15 mouse cellular contexts compared by ENCODE assay signal in the genomic region with DNA sequence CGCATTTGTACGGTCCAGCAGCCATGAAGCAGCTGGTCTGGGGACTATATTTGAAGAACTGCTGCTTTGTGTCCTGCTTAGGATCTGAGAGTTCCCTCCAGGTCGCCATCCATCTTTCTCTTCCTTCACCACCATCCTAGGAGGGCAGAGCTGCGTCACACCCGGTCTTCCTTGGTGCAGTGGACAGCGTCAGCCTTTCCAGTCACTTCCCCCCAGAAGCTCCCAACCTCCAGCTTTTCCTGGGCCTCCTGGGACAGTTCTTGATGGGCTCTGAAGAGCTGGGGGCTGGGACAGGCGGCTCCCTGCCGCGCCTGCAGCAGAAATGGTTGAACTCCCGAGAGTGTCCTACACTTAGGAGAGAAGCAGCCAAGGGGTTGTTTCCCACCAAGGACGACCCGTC. TPM values are rescaled to one million over a fixed set of nuclear protein-coding genes. Genes with fewer than 3 reads are reported as not detected.
A peak's percentile ranks its signal among the peaks of the same experiment; 100 is the strongest.
DNase-seq lines count a peak whose midpoint lies in the region; ATAC-seq and TF ChIP-seq lines count a peak whose summit lies in the region.
"Had no signal": no experiment of that assay in that cellular context is flagged by ENCODE, and none has a peak within 500 bp of the region (broad histone marks: within the 10 kb centered on the region; RNA-seq: fewer than 3 reads in every experiment).

No protein-coding gene starts in this region.

- H3K79me2 ChIP-seq in liver, adult 2 months (ENCODE audit: control insufficient read depth, insufficient read depth, low read length) = no peaks in the 10 kb centered on the region

- H3K9ac ChIP-seq in liver, adult 2 months (ENCODE audit: low read depth, low read length) = no peak overlapping the region
- H3K9ac ChIP-seq in liver, embryonic 13.5 days = no peak overlapping the region
- H3K9ac ChIP-seq: hindbrain, embryonic 12.5 days; limb, embryonic 12.5 days; neural tube, embryonic 15.5 days had no signal

- no peaks in the 10 kb centered on the region for H3K9me3 ChIP-seq in liver, embryonic 13.5 days (replicated peaks)

- TF ChIP-seq CTCF in liver, adult 2 months (IDR thresholded peaks at IDR 0.05; ENCODE audit: low read depth, low read length) = no peak
- TF ChIP-seq CTCF in bone marrow, adult 2 months (IDR thresholded peaks at IDR 0.05; ENCODE audit: control insufficient read depth, insufficient read depth, low read length) = no peak
- TF ChIP-seq CTCF in small intestine, adult 2 months (IDR thresholded peaks at IDR 0.05; ENCODE audit: extremely low read depth, insufficient read length, insufficient replicate concordance, low read depth, low read length) = no peak

- TF ChIP-seq POLR2A in liver, adult 2 months (IDR thresholded peaks at IDR 0.05; ENCODE audit: extremely low read depth, insufficient read depth, low read length) = no peak
- no peak for TF ChIP-seq POLR2A in bone marrow, adult 2 months (IDR thresholded peaks at IDR 0.05; ENCODE audit: borderline replicate concordance, control insufficient read depth, low read depth, low read length)
- no peak for TF ChIP-seq POLR2A in small intestine, adult 2 months (IDR thresholded peaks at IDR 0.05; ENCODE audit: low read depth, low read length)

- ATAC-seq in liver, embryonic 13.5 days (ENCODE audit: low read depth) = no peak
- ATAC-seq: lung, postnatal 0 days; Patski had no signal

- WGBS in liver, adult 2 months = 88% methylated on average over 12 of the region's 12 CpGs
- whole genome bisulfite sequencing in bone marrow, adult 2 months = 3% methylated on average over 12 of the region's 12 CpGs
- WGBS in liver, embryonic 13.5 days (ENCODE audit: insufficient replicate concordance) = 30% methylated on average over 12 of the region's 12 CpGs
- WGBS in small intestine, adult 2 months = 29% methylated on average over 10 of the region's 12 CpGs

- no peak for DNase-seq in liver, adult 2 months (ENCODE audit: extremely low read depth, low read depth, low spot score)
- DNase-seq in liver = no peak
- DNase-seq in liver, embryonic 13.5 days = no peak
- no peak for DNase-seq in B cell, adult 2 months
- no peak for DNase-seq in right cerebral cortex, postnatal 25 days
- DNase-seq: kidney, adult 8-10 months; layer of hippocampus, postnatal 36 days had no signal

- H3K36me3 ChIP-seq in liver, adult 2 months (ENCODE audit: control insufficient read depth, insufficient read depth, low read length) = no peaks in the 10 kb centered on the region
- H3K36me3 ChIP-seq in liver, embryonic 13.5 days = no peaks in the 10 kb centered on the region
- H3K36me3 ChIP-seq in small intestine, adult 2 months (ENCODE audit: control insufficient read depth, insufficient read depth, low read length) = peaks cover 14% of the 10 kb centered on the region; the same call in 1 of the 2 replicates
- H3K36me3 ChIP-seq: hindbrain, embryonic 12.5 days; limb, embryonic 12.5 days; midbrain, embryonic 10.5 days had no signal

- no peaks in the 10 kb centered on the region for H3K4me1 ChIP-seq in liver, adult 2 months (ENCODE audit: control insufficient read depth, insufficient read depth, low read length)
- peaks cover 7% of the 10 kb centered on the region; the same call in 1 of the 2 replicates for H3K4me1 ChIP-seq in bone marrow, adult 2 months (ENCODE audit: control insufficient read depth, insufficient read depth, low read length)
- peaks cover 13% of the 10 kb centered on the region for H3K4me1 ChIP-seq in liver, embryonic 13.5 days (replicated peaks)
- H3K4me1 ChIP-seq in small intestine, adult 2 months (ENCODE audit: control insufficient read depth, insufficient read depth, insufficient read length, low read length) = peaks cover 32% of the 10 kb centered on the region

- H3K27ac ChIP-seq in liver, adult 2 months (replicated peaks; ENCODE audit: insufficient read depth, low read depth, low read length) = peak overlapping the region; percentile 51; the same call in 1 of the 2 replicates
- peak overlapping the region; percentile 88 for H3K27ac ChIP-seq in bone marrow, adult 2 months (ENCODE audit: control insufficient read depth, insufficient read depth, low read depth, low read length, poor library complexity)
- peak overlapping the region; percentile 58; the same call in 1 of the 2 replicates for H3K27ac ChIP-seq in liver, embryonic 13.5 days
- peak overlapping the region; percentile 98 for H3K27ac ChIP-seq in small intestine, adult 2 months (ENCODE audit: insufficient read depth, low read depth, low read length)
- H3K27ac ChIP-seq: hindbrain, embryonic 12.5 days; limb, embryonic 12.5 days; midbrain, embryonic 10.5 days; neural tube, embryonic 15.5 days had no signal

- H3K4me2 ChIP-seq in liver, embryonic 13.5 days = no peak overlapping the region
- H3K4me2 ChIP-seq: hindbrain, embryonic 12.5 days; limb, embryonic 12.5 days; neural tube, embryonic 15.5 days had no signal

- H3K4me3 ChIP-seq in liver, adult 2 months (ENCODE audit: insufficient read depth, low read depth, low read length) = no peak overlapping the region
- H3K4me3 ChIP-seq in bone marrow, adult 2 months (replicated peaks; ENCODE audit: control insufficient read depth, low read depth, low read length) = peak overlapping the region; percentile 12
- no peak overlapping the region for H3K4me3 ChIP-seq in liver, embryonic 13.5 days (replicated peaks)
- peak overlapping the region; percentile 35 for H3K4me3 ChIP-seq in small intestine, adult 2 months (ENCODE audit: low read depth, low read length)
- H3K4me3 ChIP-seq: hindbrain, embryonic 12.5 days; limb, embryonic 12.5 days; midbrain, embryonic 10.5 days; neural tube, embryonic 15.5 days had no signal

- H3K27me3 ChIP-seq in liver, adult 2 months (ENCODE audit: control insufficient read depth, insufficient read depth, low read length) = no peaks in the 10 kb centered on the region
- H3K27me3 ChIP-seq in liver, embryonic 13.5 days = no peaks in the 10 kb centered on the region
- H3K27me3 ChIP-seq in small intestine, adult 2 months (ENCODE audit: control insufficient read depth, insufficient read depth, low read length) = no peaks in the 10 kb centered on the region
- H3K27me3 ChIP-seq: hindbrain, embryonic 12.5 days; limb, embryonic 12.5 days; neural tube, embryonic 15.5 days; Patski had no signal

RNA-seq across cellular contexts. Expression of a gene that starts 27.2 kb away (rescaled TPM):
- 0.83 and 1.5 TPM in 2 replicates for total RNA-seq in liver, adult 2 months (2014; rRNA removed)
- polyA plus RNA-seq in liver, adult 2 months (2012; rRNA removed) = 0.76 and 1.0 TPM in 2 replicates
- 6.0 and 8.1 TPM in 2 replicates for polyA plus RNA-seq in bone marrow, adult 2 months (2011; ENCODE audit: insufficient read depth, insufficient read length, low replicate concordance, missing spikeins)
- polyA plus RNA-seq in liver, embryonic 13.5 days (2015; fragmentation: Nextera tagmentation; extraction: Ambion mirVana) = 3.0 and 3.7 TPM in 2 replicates
- polyA plus RNA-seq in small intestine, adult 2 months (2012; rRNA removed) = 104 and 312 TPM in 2 replicates

RNA-seq across cellular contexts. Expression of a gene that starts 38.9 kb away (rescaled TPM):
- total RNA-seq in liver, adult 2 months (2014; rRNA removed) = 21.3 and 26.5 TPM in 2 replicates
- polyA plus RNA-seq in liver, adult 2 months (2012; rRNA removed) = 24.9 and 28.6 TPM in 2 replicates
- 4.7 and 4.8 TPM in 2 replicates for polyA plus RNA-seq in bone marrow, adult 2 months (2011; ENCODE audit: insufficient read depth, insufficient read length, low replicate concordance, missing spikeins)
- polyA plus RNA-seq in liver, embryonic 13.5 days (2015; fragmentation: Nextera tagmentation; extraction: Ambion mirVana) = 6.8 and 8.6 TPM in 2 replicates
- 24.9 and 58.2 TPM in 2 replicates for polyA plus RNA-seq in small intestine, adult 2 months (2012; rRNA removed)

Comparison
In these comparisons a context has a peak if more than half of its experiments do, and no peak if none do; other contexts are left out.
1. H3K4me3 ChIP-seq: peak in bone marrow, adult 2 months (single experiment) and small intestine, adult 2 months (single experiment); none in liver, adult 2 months (single experiment) and liver, embryonic 13.5 days (single experiment).
2. RNA of a gene that starts 27.2 kb away (polyA plus RNA-seq): 104 to 312 TPM in small intestine, adult 2 months; 6.0 to 8.1 TPM in bone marrow, adult 2 months, 3.0 to 3.7 TPM in liver, embryonic 13.5 days and 0.76 to 1.0 TPM in liver, adult 2 months; every median in the first group is over 10 times any median in the second.
3. Peak in every context shown above with its lines, with median percentiles within 50 percentile points of each other: H3K27ac ChIP-seq.